Mouse (Mus musculus) cerebellum, adult 2 months (tissue): ENCODE measurements around the gene Arhgap15. TPM values are rescaled to one million over a fixed set of nuclear protein-coding genes. Genes with fewer than 3 reads are reported as not detected.

Experiments used
- DNase-seq, 2 experiments: peaks; one replicate each; pipeline ENCODE4 v3.0.0; 2021
- H3K27ac ChIP-seq: fragments of 200-500 bp; 2 replicates; pipeline ENCODE4 v1.5.1; 2012; ENCODE audit warnings: low read length, control low read depth, inconsistent platforms; ENCODE audit not compliant: insufficient read depth
- H3K27me3 ChIP-seq: fragments of 200-500 bp; 2 replicates; pipeline ENCODE4 v1.6.1; 2012; ENCODE audit warnings: inconsistent platforms, mild to moderate bottlenecking, low read length, moderate library complexity; ENCODE audit not compliant: control insufficient read depth, insufficient read depth
- H3K4me1 ChIP-seq: fragments of 200-500 bp; 2 replicates; pipeline ENCODE4 v1.6.1; 2011; ENCODE audit warnings: low read length; ENCODE audit not compliant: control insufficient read depth, insufficient read depth
- H3K4me3 ChIP-seq: fragments of 200-500 bp; replicated peaks from 2 replicates; pipeline ENCODE3; 2011; ENCODE audit warnings: mild to moderate bottlenecking, low read depth, low read length, control low read depth; ENCODE audit not compliant: insufficient read depth
- CTCF ChIP-seq: fragments of 200-500 bp; IDR thresholded peaks from 2 replicates; pipeline ENCODE4 v1.5.1; 2011; ENCODE audit warnings: low read depth, mild to moderate bottlenecking, control low read depth, low read length, moderate library complexity, borderline replicate concordance; ENCODE audit not compliant: insufficient read depth
- POLR2A ChIP-seq: fragments of 200-500 bp; IDR thresholded peaks from 2 replicates; pipeline ENCODE4 v1.6.1; 2011; ENCODE audit warnings: low read length, control low read depth, borderline replicate concordance; ENCODE audit not compliant: insufficient read depth
- WGBS: fragments of 180-500 bp; shearing (Covaris S2); methylation state at CpG from one replicate; pipeline ENCODE4 v1.1.7; 2018; 5-methylcytosine and 5-hydroxymethylcytosine counted together
- polyA plus RNA-seq: library from polyadenylated mRNA; depleted of rRNA; stranded (reverse); fragments of >200 nt; gene quantifications from 2 replicates; pipeline ENCODE4 v1.2.3, GENCODE M21; 2012

Gene Arhgap15
- polyA plus RNA-seq, 1 experiment = 2.3 TPM

DNA sequence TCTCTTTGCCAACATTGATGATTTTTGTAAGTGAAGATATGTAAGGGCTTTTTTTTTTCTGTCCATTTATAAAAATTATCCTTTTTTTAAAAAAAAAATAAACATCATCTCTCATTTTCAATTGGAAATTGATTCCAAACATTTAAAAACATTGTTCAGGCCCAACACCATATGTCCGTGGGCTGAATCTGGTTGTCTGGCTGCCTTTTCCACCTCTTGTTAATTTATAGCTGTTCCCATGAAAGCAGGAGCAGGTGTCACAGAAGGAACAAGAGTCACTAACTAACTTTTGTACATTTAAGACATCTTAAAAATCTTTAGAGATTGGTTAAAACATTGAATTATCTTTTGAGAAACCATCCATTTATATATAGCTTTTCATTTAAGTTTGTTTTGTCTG lies 15.8 kb downstream of the Arhgap15 start:
- TF ChIP-seq POLR2A (no peak), CTCF (no peak)
- Histone ChIP-seq H3K27ac (no peak overlapping the region), H3K4me1 (no peaks in the 10 kb centered on the region), H3K27me3 (no peaks in the 10 kb centered on the region), H3K4me3 (no peak overlapping the region)
- DNase-seq = no peak
- 67% methylated on average over 1 of the region's 1 CpGs for WGBS

DNA sequence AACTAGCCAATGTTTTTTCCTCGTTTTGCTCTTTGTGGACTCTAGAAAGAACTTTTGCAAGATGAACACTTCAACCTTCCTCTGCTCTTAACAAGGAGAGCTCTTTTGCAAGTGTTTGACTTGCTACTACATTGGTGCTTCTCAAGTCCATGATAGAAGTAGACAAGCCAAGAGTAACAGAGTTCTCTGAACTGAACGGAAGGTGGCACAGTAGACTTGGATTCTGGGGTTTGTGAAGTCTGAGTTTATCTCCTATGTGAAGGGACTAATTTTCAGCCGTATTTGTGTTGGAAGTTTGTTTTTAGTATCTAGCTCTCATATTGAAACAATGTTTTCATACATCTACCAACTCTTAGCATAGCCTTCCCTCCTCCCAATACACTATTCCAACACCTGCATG lies 17.6 kb downstream of the Arhgap15 start:
- Histone ChIP-seq H3K4me3 (no peak overlapping the region), H3K27me3 (no peaks in the 10 kb centered on the region), H3K27ac (no peak overlapping the region), H3K4me1 (no peaks in the 10 kb centered on the region)
- TF ChIP-seq POLR2A (no peak), CTCF (no peak)
- WGBS = 84% methylated on average over 3 of the region's 3 CpGs
- DNase-seq = no peak

DNA sequence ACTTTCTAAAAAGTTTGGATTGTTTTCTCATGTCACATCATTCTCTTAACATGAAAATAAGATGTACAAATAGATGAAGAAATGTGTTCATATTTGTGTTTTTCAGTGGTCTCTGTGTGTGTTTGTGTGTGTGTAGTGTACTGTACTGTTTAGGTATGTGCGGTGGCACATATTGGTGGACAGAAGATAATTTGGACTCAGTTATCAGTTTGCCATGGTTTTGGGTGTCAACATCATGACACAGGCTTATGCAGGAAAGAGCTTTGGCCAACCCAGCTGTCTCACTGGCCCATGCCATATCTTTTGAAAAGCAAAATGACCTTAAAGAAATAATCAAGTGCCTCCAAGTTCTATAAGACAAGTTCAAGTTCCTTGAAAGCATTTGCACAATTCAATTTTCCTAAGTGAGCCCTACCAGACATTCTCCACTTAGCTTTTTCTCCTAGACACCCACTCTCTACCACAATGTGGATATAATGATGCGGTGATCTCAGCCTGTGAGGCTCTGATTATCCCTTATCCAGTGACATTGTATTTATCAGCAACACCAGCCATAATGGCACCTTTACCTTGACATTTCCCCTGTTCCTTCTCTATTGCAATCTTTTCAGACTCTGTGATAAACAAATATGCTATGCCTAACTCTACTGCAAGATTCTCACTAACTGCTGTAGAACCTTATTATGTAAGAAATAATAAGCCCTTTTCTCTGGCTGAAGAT lies 21.4 kb downstream of the Arhgap15 start:
- Histone ChIP-seq H3K4me1 (no peaks in the 10 kb centered on the region), H3K27me3 (no peaks in the 10 kb centered on the region), H3K4me3 (no peak overlapping the region), H3K27ac (no peak overlapping the region)
- WGBS = 98% methylated on average over 2 of the region's 2 CpGs
- TF ChIP-seq POLR2A (no peak), CTCF (no peak)
- DNase-seq = no peak

DNA sequence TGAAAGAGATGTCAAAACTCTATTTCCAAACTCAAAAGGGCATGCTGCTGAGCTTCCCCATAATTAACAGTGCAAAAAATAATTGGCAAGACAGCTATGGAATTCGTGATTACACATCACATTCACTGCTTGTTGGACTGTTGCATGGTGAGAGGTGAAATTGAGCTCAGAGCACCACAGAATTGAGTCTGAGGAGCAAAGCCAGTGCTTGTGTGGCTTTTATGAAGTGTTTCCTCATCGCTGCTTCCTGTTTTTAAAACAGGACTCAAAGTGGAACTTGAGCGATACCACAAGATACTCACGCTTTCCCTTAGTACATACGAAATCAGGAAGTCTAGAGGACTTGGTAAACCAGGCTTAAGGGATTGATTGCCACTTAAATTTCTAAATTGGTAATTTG lies 24.0 kb downstream of the Arhgap15 start:
- TF ChIP-seq CTCF (no peak), POLR2A (no peak)
- Histone ChIP-seq H3K4me3 (no peak overlapping the region), H3K4me1 (no peaks in the 10 kb centered on the region), H3K27ac (no peak overlapping the region), H3K27me3 (no peaks in the 10 kb centered on the region)
- DNase-seq = no peak
- WGBS = 77% methylated on average over 5 of the region's 5 CpGs

DNA sequence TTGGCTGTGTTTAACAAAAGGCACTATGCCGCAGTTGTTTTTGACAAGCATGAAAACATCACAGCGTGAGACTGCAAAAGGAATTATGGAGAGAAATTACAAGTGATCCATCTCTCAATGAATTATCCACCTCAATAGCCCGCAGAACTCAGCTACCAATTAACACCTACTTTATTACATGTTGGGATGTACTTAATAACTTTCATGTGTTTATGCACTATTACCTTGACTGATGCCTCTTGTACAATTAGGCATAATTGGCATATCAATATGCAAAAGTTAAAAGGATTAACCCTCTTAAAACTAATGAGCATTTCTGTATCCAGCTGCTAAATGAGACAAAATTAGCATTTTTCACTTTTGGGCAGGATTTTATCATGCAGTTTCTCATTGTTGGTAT lies 33.5 kb downstream of the Arhgap15 start:
- Histone ChIP-seq H3K4me1 (no peaks in the 10 kb centered on the region), H3K27ac (no peak overlapping the region), H3K27me3 (no peaks in the 10 kb centered on the region; the same call in 1 of the 2 replicates), H3K4me3 (no peak overlapping the region)
- TF ChIP-seq POLR2A (no peak), CTCF (no peak)
- WGBS = 48% methylated on average over 3 of the region's 3 CpGs
- DNase-seq = no peak

DNA sequence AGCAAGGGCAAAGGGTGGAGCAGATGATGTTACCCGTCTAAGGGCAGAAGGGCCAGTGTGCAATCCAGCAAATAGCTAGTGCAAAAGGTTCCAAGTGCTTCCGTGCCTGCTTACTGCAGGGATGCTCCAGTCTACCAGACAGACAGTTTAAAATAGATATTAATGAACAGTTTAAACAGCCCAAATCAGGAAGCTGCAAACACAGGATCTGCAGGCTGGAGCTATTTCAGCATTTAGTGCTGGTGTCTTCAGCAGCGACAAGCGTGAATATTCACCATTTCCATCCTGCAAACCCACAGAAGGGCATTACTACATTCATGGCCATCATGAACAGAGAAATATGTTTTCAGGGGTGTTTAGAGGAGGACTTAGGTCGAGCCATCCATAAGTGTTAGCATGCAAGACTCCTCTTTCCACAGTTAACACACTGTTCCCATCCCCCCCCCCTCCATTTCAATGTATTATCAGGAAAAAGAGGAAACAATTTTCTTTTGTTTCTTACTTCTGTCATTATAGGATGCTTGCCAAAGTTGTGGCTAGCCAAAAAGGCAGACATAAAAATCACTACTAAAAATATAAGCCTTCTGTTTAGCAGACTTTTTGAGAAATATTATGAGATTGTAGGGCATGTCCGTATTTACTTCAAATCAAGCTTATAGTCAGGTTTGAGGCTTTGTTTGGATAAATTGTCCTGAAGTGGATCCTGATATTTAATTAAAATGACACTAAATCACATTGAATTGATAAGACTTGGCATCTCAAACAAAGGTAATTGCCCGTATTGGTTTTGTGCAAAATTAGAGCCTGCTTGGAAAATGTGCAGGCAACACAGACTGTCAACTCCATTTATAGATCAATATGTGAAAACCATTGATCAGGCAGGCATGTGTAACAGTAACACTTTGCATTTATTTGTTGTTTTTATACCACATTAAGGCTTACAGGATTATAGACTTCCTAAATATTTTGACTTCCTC lies 35.4 kb downstream of the Arhgap15 start:
- DNase-seq = no peak
- WGBS = 64% methylated on average over 7 of the region's 7 CpGs

DNA sequence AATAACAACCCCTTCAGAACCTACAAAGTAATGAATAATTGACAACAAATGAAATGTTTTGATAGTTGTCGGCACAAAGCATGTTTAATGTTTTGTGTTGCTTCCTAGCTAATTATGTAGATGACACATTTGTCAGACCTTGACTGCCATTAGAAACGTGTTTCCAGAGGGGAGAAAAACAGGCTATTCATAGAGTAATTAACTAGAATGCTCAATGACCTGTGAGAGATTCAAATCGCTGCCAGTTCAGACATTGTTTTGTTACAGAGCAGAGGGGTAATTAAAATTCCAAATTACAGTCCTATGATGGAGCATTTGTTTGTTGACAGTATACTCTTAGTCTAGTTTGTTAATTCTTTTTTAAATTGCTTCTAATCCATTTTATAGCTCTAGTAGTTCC lies 37.5 kb downstream of the Arhgap15 start:
- DNase-seq = no peak
- H3K27ac ChIP-seq = no peak overlapping the region
- H3K4me1 ChIP-seq = no peaks in the 10 kb centered on the region
- H3K4me3 ChIP-seq = no peak overlapping the region
- WGBS = 30% methylated on average over 3 of the region's 3 CpGs
- no peaks in the 10 kb centered on the region; the same call in 1 of the 2 replicates for H3K27me3 ChIP-seq
- TF ChIP-seq CTCF (no peak), POLR2A (no peak)

More for the DNA sequence above, 35.4 kb downstream of the Arhgap15 start:
- TF ChIP-seq POLR2A = no peak
- no peak for TF ChIP-seq CTCF
- no peaks in the 10 kb centered on the region; the same call in 1 of the 2 replicates for H3K27me3 ChIP-seq
- H3K27ac ChIP-seq = no peak overlapping the region
- no peak overlapping the region for H3K4me3 ChIP-seq
- no peaks in the 10 kb centered on the region for H3K4me1 ChIP-seq

DNA sequence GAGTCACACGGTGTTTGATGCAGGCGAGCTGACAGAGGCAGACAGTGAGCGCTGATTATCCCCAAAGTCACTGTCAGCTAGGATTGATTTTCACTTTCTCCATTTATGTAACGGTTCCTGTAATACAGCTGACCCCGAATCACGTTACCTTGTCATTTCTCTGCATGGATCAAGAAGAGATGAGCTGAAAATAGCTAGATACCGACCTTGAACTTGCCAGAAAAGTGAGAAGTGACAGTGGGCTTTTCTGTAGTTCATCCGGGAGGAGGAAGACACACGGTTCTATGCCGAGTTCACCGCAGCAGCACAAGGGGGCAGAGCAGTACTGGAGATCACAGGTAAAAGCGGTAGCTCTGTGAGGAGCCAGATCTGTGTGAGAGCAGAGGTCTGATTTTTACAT lies 38.5 kb downstream of the Arhgap15 start:
- Histone ChIP-seq H3K4me3 (no peak overlapping the region), H3K4me1 (no peaks in the 10 kb centered on the region), H3K27ac (no peak overlapping the region), H3K27me3 (no peaks in the 10 kb centered on the region; the same call in 1 of the 2 replicates)
- TF ChIP-seq CTCF = peak; percentile 78
- TF ChIP-seq POLR2A = no peak
- peak; percentile 27 to 40 for DNase-seq
- WGBS = 43% methylated on average over 12 of the region's 12 CpGs
